Mouse (Mus musculus) CH12.LX (cell line): Measurements from ENCODE around the gene Rnase11.

Experiments used
- KAT2A ChIP-seq: IDR thresholded peaks from 2 replicates; pipeline ENCODE4 v1.6.1; 2012; ENCODE audit warnings: low read length, improper control_type of control experiment, inconsistent platforms; ENCODE audit not compliant: insufficient replicate concordance
- MAX ChIP-seq: IDR thresholded peaks from 2 replicates; pipeline ENCODE4 v1.6.1; 2011; ENCODE audit warnings: low read length, improper control_type of control experiment
- POLR2A ChIP-seq: IDR thresholded peaks from 2 replicates; pipeline ENCODE4 v1.6.1; 2011; ENCODE audit warnings: low read depth, mild to moderate bottlenecking, improper control_type of control experiment, low read length
- POLR2AphosphoS2 ChIP-seq: IDR thresholded peaks from 2 replicates; pipeline ENCODE4 v1.6.1; 2011; ENCODE audit warnings: low read depth, low read length, improper control_type of control experiment
- RCOR1 ChIP-seq: conservative IDR thresholded peaks from 2 replicates; pipeline ENCODE4 v1.6.1; 2012; ENCODE audit warnings: low read depth, mild to moderate bottlenecking, inconsistent platforms, low read length, improper control_type of control experiment

DNA sequence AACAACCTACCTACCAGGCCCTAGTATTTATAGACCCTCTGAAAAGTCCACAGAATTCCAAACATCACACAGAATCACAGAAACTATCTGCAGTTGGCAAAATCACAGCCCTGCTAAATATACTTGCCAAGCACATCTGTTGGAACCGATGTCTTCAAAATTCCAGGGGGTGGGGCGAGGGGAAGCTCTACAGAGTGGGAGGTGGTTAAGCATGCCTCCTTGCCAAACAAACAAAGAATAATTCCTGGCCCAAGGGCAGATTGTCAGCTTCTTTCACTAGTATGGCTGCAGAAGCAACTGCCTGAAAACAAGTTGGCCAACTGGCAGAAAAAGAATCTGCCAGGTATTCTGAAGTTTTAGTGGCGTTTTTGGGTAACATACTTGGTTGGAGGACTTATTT, 32.7 kb downstream of the Rnase11 start:
- no peak for TF ChIP-seq RCOR1
- no peak for TF ChIP-seq POLR2A
- no peak for TF ChIP-seq POLR2AphosphoS2
- no peak for TF ChIP-seq KAT2A
- TF ChIP-seq MAX = no peak
